ENCODE assay signal across 18 mouse cellular contexts in genomic region chr5:116719200-116719599, GRCm38 (mm10).
"Had no signal": no experiment of that assay in that cellular context is flagged by ENCODE, and none has a peak within 500 bp of the region (broad histone marks: within the 10 kb centered on the region; RNA-seq: fewer than 3 reads in every experiment).

No protein-coding gene starts in this region.

- ATAC-seq: midbrain, embryonic 15.5 days had no signal

- H3K4me2 ChIP-seq: limb, embryonic 13.5 days; liver, embryonic 13.5 days; midbrain, embryonic 12.5 days; midbrain, embryonic 15.5 days; stomach, embryonic 15.5 days had no signal

- H3K27ac ChIP-seq: kidney, postnatal 0 days; layer of hippocampus, adult 2 months; limb, embryonic 10.5 days; limb, embryonic 13.5 days; liver, embryonic 13.5 days; midbrain, embryonic 12.5 days; midbrain, embryonic 15.5 days; stomach, embryonic 15.5 days had no signal

- H3K4me1 ChIP-seq: limb, embryonic 10.5 days; limb, embryonic 13.5 days; liver, embryonic 13.5 days; stomach, embryonic 15.5 days had no signal

- H3K27me3 ChIP-seq: limb, embryonic 13.5 days; liver, embryonic 13.5 days; midbrain, embryonic 12.5 days; midbrain, embryonic 15.5 days; stomach, embryonic 15.5 days had no signal

- H3K4me3 ChIP-seq: layer of hippocampus, adult 2 months; limb, embryonic 10.5 days; limb, embryonic 13.5 days; liver, embryonic 13.5 days; midbrain, embryonic 12.5 days; midbrain, embryonic 15.5 days; stomach, embryonic 15.5 days had no signal

- H3K9ac ChIP-seq: limb, embryonic 13.5 days; liver, embryonic 13.5 days; midbrain, embryonic 12.5 days; midbrain, embryonic 15.5 days; stomach, embryonic 15.5 days had no signal

- DNase-seq: kidney, adult 2 months; kidney, postnatal 25 days; layer of hippocampus, adult 9-11 months; liver; liver, embryonic 13.5 days; lung, adult 2 months; lung, postnatal 14 days; lung, postnatal 4 days; right cerebral cortex, postnatal 25 days; spleen, adult 18-20 months; thymus, postnatal 25 days had no signal

- H3K36me3 ChIP-seq: limb, embryonic 10.5 days; limb, embryonic 13.5 days; liver, embryonic 13.5 days; midbrain, embryonic 12.5 days; midbrain, embryonic 15.5 days; stomach, embryonic 15.5 days had no signal

- H3K9me3 ChIP-seq: limb, embryonic 10.5 days; limb, embryonic 13.5 days; midbrain, embryonic 12.5 days; midbrain, embryonic 15.5 days; stomach, embryonic 15.5 days had no signal
